Mouse (Mus musculus): ENCODE measurements around the gene Alad.

DNA sequence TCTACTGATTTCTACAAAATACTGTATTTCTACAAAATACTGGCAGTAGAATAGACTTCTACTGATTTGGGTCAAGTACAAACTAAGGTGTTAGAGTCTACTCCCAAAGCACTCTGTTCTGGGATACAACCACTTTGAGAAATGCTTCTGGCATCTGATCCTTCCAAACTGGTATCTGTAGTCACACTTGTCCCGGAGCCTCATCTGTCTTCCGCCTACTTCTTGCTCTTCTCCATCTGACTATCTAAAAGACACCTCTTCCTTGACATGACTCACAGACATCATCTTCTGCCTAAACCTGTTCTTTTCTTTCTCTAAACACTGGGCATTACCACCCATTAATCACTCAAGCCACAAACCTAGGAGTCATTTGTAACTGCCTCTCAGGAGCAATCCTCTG, 47.6 kb downstream of the Alad start:
- TF ChIP-seq EP300 (optimal IDR thresholded peaks at IDR 0.05) (no peak), CTCF (IDR thresholded peaks at IDR 0.05; ENCODE audit: low read depth) (no peak)

Measured in stomach, postnatal 0 days (tissue).